Mouse (Mus musculus) limb, embryonic 15.5 days (tissue): ENCODE results near the gene Fkrp. TPM values are rescaled to one million over a fixed set of nuclear protein-coding genes. Genes with fewer than 3 reads are reported as not detected.

Experiments
- ATAC-seq: fragments of 200-750 bp; cut with Nextera tagmentation; 2 replicates; pipeline ENCODE4 v1.8.0; 2017; ENCODE audit warnings: low read depth, moderate TSS enrichment; ENCODE audit not compliant: insufficient number of reproducible peaks, low FRiP score, low TSS enrichment
- H3K27ac ChIP-seq: fragments of 300-500 bp; sonication (generic); 2 replicates; pipeline ENCODE4 v1.5.1; 2015; ENCODE audit warnings: moderate library complexity, mild to moderate bottlenecking, inconsistent platforms
- H3K27me3 ChIP-seq: fragments of 300-500 bp; sonication (generic); 2 replicates; pipeline ENCODE4 v1.6.1; 2015; ENCODE audit warnings: inconsistent platforms
- H3K36me3 ChIP-seq: fragments of 300-500 bp; sonication (generic); 2 replicates; pipeline ENCODE4 v1.6.1; 2015; ENCODE audit warnings: inconsistent platforms
- H3K4me1 ChIP-seq: fragments of 300-500 bp; sonication (generic); 2 replicates; pipeline ENCODE4 v1.6.1; 2015; ENCODE audit warnings: inconsistent platforms
- H3K4me2 ChIP-seq: fragments of 300-500 bp; sonication (generic); 2 replicates; pipeline ENCODE4 v1.6.1; 2015; ENCODE audit warnings: mild to moderate bottlenecking, inconsistent platforms
- H3K4me3 ChIP-seq: fragments of 300-500 bp; sonication (generic); 2 replicates; pipeline ENCODE4 v1.5.1; 2015; ENCODE audit warnings: mild to moderate bottlenecking, inconsistent platforms
- H3K9ac ChIP-seq: fragments of 300-500 bp; sonication (generic); 2 replicates; pipeline ENCODE4 v1.6.1; 2015; ENCODE audit warnings: inconsistent platforms
- H3K9me3 ChIP-seq: fragments of 300-500 bp; sonication (generic); 2 replicates; pipeline ENCODE4 v1.6.1; 2016; ENCODE audit warnings: inconsistent platforms
- WGBS: fragments of 180-500 bp; shearing (Covaris S2); methylation state at CpG from one replicate; pipeline ENCODE4 v1.1.7; 2015; 5-methylcytosine and 5-hydroxymethylcytosine counted together
- polyA plus RNA-seq: library from polyadenylated mRNA; unstranded; fragments of >200 nt; fragmentation: Nextera tagmentation; extraction: Ambion mirVana; gene quantifications from 2 replicates; pipeline ENCODE4 v1.2.1, GENCODE M21; 2015

The Fkrp gene
- polyA plus RNA-seq, 1 experiment from 2014 or later = 27.1 TPM

DNA sequence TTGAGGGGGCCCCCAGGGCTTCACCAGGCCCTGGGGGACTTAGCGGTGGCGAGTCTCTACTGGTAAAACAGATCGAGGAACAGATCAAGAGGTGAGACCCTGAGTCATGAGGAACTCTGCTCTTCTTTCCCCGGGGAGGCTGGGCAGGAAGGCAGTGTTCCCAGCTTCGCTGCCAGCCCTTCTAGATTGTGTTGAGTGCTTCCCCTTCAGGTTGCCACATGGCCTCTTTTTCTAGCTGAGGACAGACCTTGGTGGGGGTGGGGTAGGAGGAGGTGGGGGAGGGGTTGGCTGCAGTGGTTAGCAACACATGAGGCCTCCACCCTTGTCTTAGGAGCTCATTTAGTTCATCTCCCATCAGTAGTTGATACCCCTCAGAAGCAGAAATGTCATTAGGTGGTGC, 10.0 kb upstream of the Fkrp start:
- Histone ChIP-seq H3K27me3 (no peaks in the 10 kb centered on the region), H3K4me2 (no peak overlapping the region), H3K36me3 (peaks cover 90% of the 10 kb centered on the region), H3K27ac (no peak overlapping the region), H3K9me3 (no peaks in the 10 kb centered on the region), H3K4me3 (no peak overlapping the region), H3K4me1 (peaks cover 7% of the 10 kb centered on the region; the same call in 1 of the 2 replicates), H3K9ac (no peak overlapping the region)
- WGBS = 73% methylated on average over 5 of the region's 5 CpGs
- ATAC-seq = no peak

DNA sequence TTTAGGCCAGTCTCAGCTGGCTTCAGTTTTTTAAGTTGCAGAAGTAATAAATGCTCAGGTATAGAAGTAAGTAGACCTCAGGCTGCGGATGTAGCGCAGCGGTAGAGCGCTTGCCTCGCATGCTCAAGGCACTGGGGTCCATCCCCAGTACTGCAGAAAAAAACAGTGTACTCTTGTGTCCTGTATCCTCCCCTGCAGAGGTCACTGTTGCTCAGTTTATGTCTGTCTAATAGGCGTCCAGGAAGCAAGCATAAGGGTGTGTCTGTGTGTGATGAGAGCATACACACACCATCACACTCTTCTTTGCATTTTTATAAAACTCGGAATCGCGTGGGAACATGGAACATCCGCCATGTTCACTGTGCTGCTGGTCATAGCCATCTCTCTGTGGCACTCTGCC, 9.3 kb upstream of the Fkrp start:
- Histone ChIP-seq H3K4me2 (no peak overlapping the region), H3K27me3 (no peaks in the 10 kb centered on the region), H3K27ac (no peak overlapping the region), H3K9me3 (no peaks in the 10 kb centered on the region), H3K4me3 (no peak overlapping the region), H3K36me3 (peaks cover 82% of the 10 kb centered on the region), H3K9ac (no peak overlapping the region), H3K4me1 (peaks cover 14% of the 10 kb centered on the region; the same call in 1 of the 2 replicates)
- 80% methylated on average over 10 of the region's 10 CpGs for WGBS
- no peak for ATAC-seq

DNA sequence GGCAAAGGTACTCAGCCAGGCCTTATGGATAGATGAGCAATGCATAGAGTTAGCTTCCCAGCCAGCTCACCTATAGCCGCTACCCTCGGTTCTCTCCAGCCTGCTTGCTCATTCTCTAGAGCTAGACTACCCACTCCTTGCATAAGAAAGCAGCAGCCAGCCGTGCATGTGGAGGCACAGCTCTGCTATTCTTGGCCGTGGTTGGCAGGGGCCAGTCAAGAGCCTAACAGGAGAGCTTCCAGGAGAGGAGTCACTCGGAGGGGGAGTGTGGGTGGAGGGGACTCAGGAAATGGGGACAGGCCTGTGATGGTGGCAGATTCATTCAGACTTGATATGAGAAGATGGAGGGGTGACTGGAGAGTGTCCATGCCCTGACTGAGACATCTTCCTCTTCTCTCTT, 7.2 kb upstream of the Fkrp start:
- peaks cover 32% of the 10 kb centered on the region for H3K4me1 ChIP-seq
- WGBS = 69% methylated on average over 5 of the region's 5 CpGs
- no peak overlapping the region for H3K4me3 ChIP-seq
- no peak overlapping the region for H3K9ac ChIP-seq
- H3K9me3 ChIP-seq = no peaks in the 10 kb centered on the region
- H3K36me3 ChIP-seq = peaks cover 62% of the 10 kb centered on the region
- no peak for ATAC-seq
- H3K27me3 ChIP-seq = no peaks in the 10 kb centered on the region
- H3K4me2 ChIP-seq = no peak overlapping the region
- no peak overlapping the region for H3K27ac ChIP-seq

DNA sequence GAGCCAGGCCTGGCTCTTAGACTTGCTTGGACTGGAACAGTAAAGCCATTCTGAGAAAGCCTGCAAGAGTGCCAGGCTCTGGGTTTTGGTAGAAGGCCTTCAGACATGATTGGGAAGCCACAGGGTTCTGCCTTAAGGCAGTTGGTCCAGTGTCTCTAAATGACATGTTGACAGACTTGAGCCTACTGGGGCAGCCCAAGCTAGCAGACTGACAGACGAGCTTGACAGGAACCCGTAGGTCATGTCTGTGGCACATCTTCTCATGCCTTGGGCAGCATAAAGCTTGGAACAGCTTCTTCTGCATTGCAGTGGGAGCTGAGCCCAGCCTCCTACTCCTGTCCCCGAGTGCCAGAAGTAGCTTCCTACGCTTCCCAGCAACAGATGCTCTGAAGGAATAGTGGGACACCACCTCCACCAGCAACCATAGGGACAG, 5.2 kb upstream of the Fkrp start:
- ATAC-seq = no peak
- H3K4me1 ChIP-seq = peaks cover 48% of the 10 kb centered on the region
- no peak overlapping the region for H3K9ac ChIP-seq
- peaks cover 41% of the 10 kb centered on the region for H3K36me3 ChIP-seq
- H3K27me3 ChIP-seq = no peaks in the 10 kb centered on the region
- no peak overlapping the region for H3K4me2 ChIP-seq
- no peak overlapping the region for H3K4me3 ChIP-seq
- 64% methylated on average over 4 of the region's 4 CpGs for WGBS
- H3K27ac ChIP-seq = no peak overlapping the region
- H3K9me3 ChIP-seq = no peaks in the 10 kb centered on the region

- Histone ChIP-seq H3K27ac (no peak overlapping the region), H3K9me3 (no peaks in the 10 kb centered on the region), H3K36me3 (peaks cover 36% of the 10 kb centered on the region), H3K4me3 (no peak overlapping the region), H3K4me2 (no peak overlapping the region), H3K27me3 (no peaks in the 10 kb centered on the region), H3K4me1 (peaks cover 45% of the 10 kb centered on the region), H3K9ac (no peak overlapping the region)
- no peak for ATAC-seq
- 52% methylated on average over 3 of the region's 3 CpGs for WGBS
Measured at GRCm38 (mm10) chr7:16821091-16821490, 4.6 kb upstream of the Fkrp start.

GRCm38 (mm10) chr7:16820271-16820763, 3.8 kb upstream of the Fkrp start:
- Histone ChIP-seq H3K9me3 (no peaks in the 10 kb centered on the region), H3K4me1 (peaks cover 52% of the 10 kb centered on the region), H3K36me3 (peaks cover 28% of the 10 kb centered on the region), H3K27me3 (no peaks in the 10 kb centered on the region), H3K9ac (no peak overlapping the region), H3K27ac (no peak overlapping the region), H3K4me2 (no peak overlapping the region), H3K4me3 (no peak overlapping the region)
- WGBS = 66% methylated on average over 5 of the region's 5 CpGs
- ATAC-seq = no peak

DNA sequence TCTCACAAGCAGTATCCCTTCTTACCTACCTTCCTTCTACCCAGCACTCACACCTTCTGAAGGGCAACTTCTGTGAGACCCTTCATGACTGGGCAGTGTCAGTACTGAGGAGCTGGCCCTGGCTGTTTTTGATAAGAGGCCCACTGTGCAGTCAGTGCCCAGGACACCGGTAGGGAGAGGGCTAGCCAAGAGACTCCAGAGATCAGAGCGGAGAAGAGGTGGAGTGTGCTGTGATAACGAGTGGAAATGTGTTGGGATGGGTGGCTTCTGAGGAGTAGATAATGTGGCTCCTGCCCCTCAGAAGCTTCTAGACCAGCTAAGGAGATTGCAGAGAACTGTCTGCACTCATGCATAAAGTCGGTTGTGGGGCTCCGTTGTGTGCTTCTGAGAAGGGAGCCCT, 3.3 kb upstream of the Fkrp start:
- Histone ChIP-seq H3K9me3 (no peaks in the 10 kb centered on the region), H3K4me3 (no peak overlapping the region), H3K36me3 (peaks cover 23% of the 10 kb centered on the region), H3K9ac (no peak overlapping the region), H3K27ac (no peak overlapping the region), H3K4me2 (no peak overlapping the region), H3K4me1 (peaks cover 53% of the 10 kb centered on the region), H3K27me3 (no peaks in the 10 kb centered on the region)
- whole genome bisulfite sequencing = 74% methylated on average over 5 of the region's 5 CpGs
- ATAC-seq = no peak

GRCm38 (mm10) chr7:16817693-16818092, 1.2 kb upstream of the Fkrp start:
- WGBS = 44% methylated on average over 3 of the region's 3 CpGs
- peaks cover 53% of the 10 kb centered on the region for H3K4me1 ChIP-seq

GRCm38 (mm10) chr7:16816078-16816474, 456 bp downstream of the Fkrp start:
- H3K27me3 ChIP-seq = peaks cover 19% of the 10 kb centered on the region
- ATAC-seq = peak; percentile 66
- peaks cover 51% of the 10 kb centered on the region for H3K4me1 ChIP-seq
- peak overlapping the region; percentile 85 for H3K4me2 ChIP-seq
- H3K27ac ChIP-seq = peak overlapping the region; percentile 96
- H3K4me3 ChIP-seq = peak overlapping the region; percentile 89
- peaks cover 18% of the 10 kb centered on the region for H3K36me3 ChIP-seq
- WGBS = under 1% methylated on average over 53 of the region's 55 CpGs
- no peaks in the 10 kb centered on the region for H3K9me3 ChIP-seq
- H3K9ac ChIP-seq = peak overlapping the region; percentile 99

More at GRCm38 (mm10) chr7:16817693-16818092, 1.2 kb upstream of the Fkrp start:
- Histone ChIP-seq H3K9ac (peak overlapping the region; percentile 99; the same call in 1 of the 2 replicates), H3K4me3 (peak overlapping the region; percentile 89), H3K27ac (no peak overlapping the region), H3K36me3 (peaks cover 23% of the 10 kb centered on the region), H3K27me3 (0 out of 2 replicates have a peak, but pooled peaks cover 5% of the 10 kb centered on the region), H3K9me3 (no peaks in the 10 kb centered on the region), H3K4me2 (peak overlapping the region; percentile 85)
- ATAC-seq = no peak

GRCm38 (mm10) chr7:16815351-16815941, 1.1 kb downstream of the Fkrp start, which contains the start of gene Strn4:
Gene Strn4, plus strand, starts transcription at chr7:16815889.
- Histone ChIP-seq H3K4me2 (peak within 1 kb of the TSS; percentile 85), H3K9me3 (no peaks in the 10 kb centered on the region), H3K27me3 (peaks cover 26% of the 10 kb centered on the region), H3K4me1 (peaks cover 51% of the 10 kb centered on the region), H3K4me3 (peak within 1 kb of the TSS; percentile 89), H3K9ac (peak within 1 kb of the TSS; percentile 99), H3K36me3 (peaks cover 18% of the 10 kb centered on the region), H3K27ac (peak within 1 kb of the TSS; percentile 96)
- ATAC-seq = no peak
- 0% methylated on average over 1 of the region's 1 CpGs for WGBS

GRCm38 (mm10) chr7:16812505-16812904, 4.0 kb downstream of the Fkrp start:
- H3K4me2 ChIP-seq = no peak overlapping the region
- H3K9me3 ChIP-seq = no peaks in the 10 kb centered on the region
- peaks cover 26% of the 10 kb centered on the region for H3K27me3 ChIP-seq
- peaks cover 40% of the 10 kb centered on the region for H3K36me3 ChIP-seq
- no peak for ATAC-seq
- WGBS = 73% methylated on average over 2 of the region's 2 CpGs
- no peak overlapping the region for H3K9ac ChIP-seq
- H3K4me1 ChIP-seq = peaks cover 36% of the 10 kb centered on the region
- H3K27ac ChIP-seq = no peak overlapping the region
- no peak overlapping the region for H3K4me3 ChIP-seq

DNA sequence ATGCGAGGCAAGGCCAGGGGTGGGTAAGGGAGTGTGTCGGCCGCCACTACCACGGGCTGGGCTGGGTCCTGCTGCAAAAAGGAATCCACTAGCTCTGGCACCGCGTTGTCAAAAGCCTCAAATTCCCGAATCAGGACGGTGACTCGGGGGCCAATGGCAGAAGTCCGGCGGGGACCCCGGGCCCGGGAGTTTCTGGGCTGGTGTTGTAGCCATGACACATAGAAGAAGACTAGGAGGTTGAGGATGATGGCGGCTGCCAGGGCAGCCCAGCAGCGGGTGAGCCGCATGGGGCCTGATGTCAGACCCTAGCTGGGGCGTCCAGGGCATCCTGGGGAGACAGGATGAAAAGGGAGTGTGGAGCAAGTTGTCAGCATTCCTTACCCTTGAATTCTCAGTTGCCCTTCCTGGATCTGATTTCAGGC, 4.9 kb downstream of the Fkrp start:
- Histone ChIP-seq H3K4me1 (peaks cover 30% of the 10 kb centered on the region), H3K27ac (no peak overlapping the region), H3K4me2 (peak overlapping the region; percentile 88), H3K27me3 (peaks cover 26% of the 10 kb centered on the region), H3K9ac (peak overlapping the region; percentile 23; the same call in 1 of the 2 replicates), H3K9me3 (no peaks in the 10 kb centered on the region), H3K4me3 (peak overlapping the region; percentile 46), H3K36me3 (peaks cover 47% of the 10 kb centered on the region)
- 27% methylated on average over 17 of the region's 17 CpGs for WGBS
- no peak for ATAC-seq
